Mouse (Mus musculus): ENCODE data around the gene Pfn1. TPM values are rescaled to one million over a fixed set of nuclear protein-coding genes. Genes with fewer than 3 reads are reported as not detected.

The Pfn1 gene
- polyA plus RNA-seq, 1 experiment from 2014 or later, result 672 TPM

- DNase-seq, result no peak
- ATAC-seq (ENCODE audit: low FRiP score, low TSS enrichment), result no peak
- Histone ChIP-seq H3K27ac (replicated peaks; ENCODE audit: low read depth, low read length) (no peak overlapping the region), H3K27me3 (ENCODE audit: control insufficient read depth, insufficient read depth, low read length) (no peaks in the 10 kb centered on the region), H3K36me3 (ENCODE audit: control insufficient read depth, insufficient read depth, low read length) (peaks cover 52% of the 10 kb centered on the region), H3K4me3 (replicated peaks; ENCODE audit: low read depth, low read length) (peak overlapping the region; percentile 70), H3K4me2 (ENCODE audit: low read length) (peak overlapping the region; percentile 100), H3K9me3 (ENCODE audit: control insufficient read depth, low read length) (no peaks in the 10 kb centered on the region), H3K4me1 (ENCODE audit: control insufficient read depth, insufficient read depth, low read length) (peaks cover 41% of the 10 kb centered on the region), H3K9ac (replicated peaks; ENCODE audit: low read length) (peak overlapping the region; percentile 7; the same call in 1 of the 2 replicates)
- 92% methylated on average over 4 of the region's 4 CpGs for WGBS
Measured at GRCm38 (mm10) chr11:70648512-70648911, 5.9 kb downstream of the Pfn1 start.

GRCm38 (mm10) chr11:70647716-70648420 is 6.6 kb downstream of the Pfn1 start:
- Histone ChIP-seq H3K27me3 (ENCODE audit: control insufficient read depth, insufficient read depth, low read length) (no peaks in the 10 kb centered on the region), H3K36me3 (ENCODE audit: control insufficient read depth, insufficient read depth, low read length) (peaks cover 51% of the 10 kb centered on the region), H3K4me3 (replicated peaks; ENCODE audit: low read depth, low read length) (peak overlapping the region; percentile 70), H3K9me3 (ENCODE audit: control insufficient read depth, low read length) (no peaks in the 10 kb centered on the region), H3K27ac (replicated peaks; ENCODE audit: low read depth, low read length) (peak overlapping the region; percentile 95), H3K4me1 (ENCODE audit: control insufficient read depth, insufficient read depth, low read length) (peaks cover 37% of the 10 kb centered on the region), H3K4me2 (ENCODE audit: low read length) (peak overlapping the region; percentile 100), H3K9ac (replicated peaks; ENCODE audit: low read length) (peak overlapping the region; percentile 80)
- DNase-seq (no peak), ATAC-seq (ENCODE audit: low FRiP score, low TSS enrichment) (peak; percentile 5; the same call in 1 of the 2 replicates)
- WGBS, result 4% methylated on average over 28 of the region's 28 CpGs

DNA sequence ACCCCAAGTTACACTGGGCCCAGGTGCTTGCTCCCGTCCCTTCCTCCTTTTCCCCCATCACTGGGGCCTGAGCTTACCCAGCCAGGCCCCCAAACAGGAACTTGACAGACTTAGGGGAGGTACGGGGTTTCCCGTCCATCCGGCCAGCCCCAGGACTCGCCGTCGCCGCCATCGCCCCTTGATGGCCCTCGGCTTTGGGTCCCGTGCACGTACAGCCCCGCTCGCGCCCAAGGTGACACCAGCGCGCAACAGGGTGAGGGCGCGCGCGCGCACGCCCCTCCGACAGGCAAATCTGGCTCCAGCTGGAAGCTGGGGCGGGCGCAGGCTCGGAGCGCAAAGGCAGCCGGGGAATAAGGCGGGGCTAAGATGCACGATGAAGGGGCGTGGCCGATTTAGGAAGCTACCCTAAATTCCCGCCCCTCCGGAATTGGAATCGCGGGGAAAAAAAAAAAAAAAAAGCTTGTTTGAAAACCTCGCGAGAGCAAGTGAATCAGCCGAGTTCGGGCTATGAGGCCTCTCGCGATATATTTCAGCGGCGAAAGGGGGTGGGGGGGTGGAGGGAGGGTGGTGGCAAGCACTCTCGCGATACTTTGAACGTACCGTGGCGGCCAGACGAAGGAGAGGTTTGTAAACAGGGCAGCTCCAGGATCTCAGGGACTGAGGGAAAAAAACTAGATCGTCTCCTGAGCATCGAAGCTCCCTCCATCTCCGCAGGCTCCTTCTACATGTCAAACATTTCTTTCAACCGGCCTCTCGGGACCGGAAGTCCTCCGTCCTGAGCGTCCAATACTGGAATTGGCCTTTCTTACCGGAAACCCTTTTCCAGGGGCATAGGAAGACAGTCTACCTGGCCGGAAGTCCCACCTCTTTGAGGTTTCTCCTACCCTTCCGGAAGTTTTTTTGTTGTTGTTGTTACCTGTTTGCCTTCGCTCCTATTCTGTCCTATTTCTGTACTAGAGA is 7.5 kb downstream of the Pfn1 start, which contains the start of the genes Rnf167 and Slc25a11:
TSS of gene Rnf167 (plus strand) at position 545 of the 960 bp plus-strand sequence.
TSS of gene Slc25a11 (minus strand) at position 789 of the 960 bp plus-strand sequence.
- H3K4me2 ChIP-seq (ENCODE audit: low read length), result peak within 1 kb of the TSS; percentile 100
- H3K36me3 ChIP-seq (ENCODE audit: control insufficient read depth, insufficient read depth, low read length), result peaks cover 45% of the 10 kb centered on the region
- peak within 1 kb of the TSS; percentile 95 for H3K27ac ChIP-seq (replicated peaks; ENCODE audit: low read depth, low read length)
- no peaks in the 10 kb centered on the region for H3K27me3 ChIP-seq (ENCODE audit: control insufficient read depth, insufficient read depth, low read length)
- peak within 1 kb of the TSS; percentile 70 for H3K4me3 ChIP-seq (replicated peaks; ENCODE audit: low read depth, low read length)
- DNase-seq (peak; percentile 100), ATAC-seq (ENCODE audit: low FRiP score, low TSS enrichment) (peak; percentile 92)
- H3K9ac ChIP-seq (replicated peaks; ENCODE audit: low read length), result peak within 1 kb of the TSS; percentile 91
- under 1% methylated on average over 63 of the region's 63 CpGs for WGBS
- no peaks in the 10 kb centered on the region for H3K9me3 ChIP-seq (ENCODE audit: control insufficient read depth, low read length)
- H3K4me1 ChIP-seq (ENCODE audit: control insufficient read depth, insufficient read depth, low read length), result peaks cover 28% of the 10 kb centered on the region

DNA sequence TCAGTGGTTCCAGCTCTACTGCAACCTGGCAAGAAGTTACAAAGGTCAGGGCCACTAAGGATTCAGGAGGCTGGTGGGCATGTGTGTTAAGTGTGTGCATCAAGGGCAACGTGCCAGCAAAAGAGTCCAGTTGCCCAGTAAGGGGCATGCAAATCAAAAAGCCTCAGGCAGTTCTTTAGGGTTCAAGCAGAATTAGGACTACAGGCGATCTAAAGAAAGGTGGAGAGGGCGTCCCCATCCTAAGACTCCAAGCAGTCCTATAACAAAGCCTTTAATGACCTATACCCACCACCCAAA is 8.2 kb downstream of the Pfn1 start:
- WGBS, result 13% methylated on average over 3 of the region's 3 CpGs
- H3K9ac ChIP-seq (replicated peaks; ENCODE audit: low read length), result peak overlapping the region; percentile 91
- H3K36me3 ChIP-seq (ENCODE audit: control insufficient read depth, insufficient read depth, low read length), result peaks cover 37% of the 10 kb centered on the region

DNA sequence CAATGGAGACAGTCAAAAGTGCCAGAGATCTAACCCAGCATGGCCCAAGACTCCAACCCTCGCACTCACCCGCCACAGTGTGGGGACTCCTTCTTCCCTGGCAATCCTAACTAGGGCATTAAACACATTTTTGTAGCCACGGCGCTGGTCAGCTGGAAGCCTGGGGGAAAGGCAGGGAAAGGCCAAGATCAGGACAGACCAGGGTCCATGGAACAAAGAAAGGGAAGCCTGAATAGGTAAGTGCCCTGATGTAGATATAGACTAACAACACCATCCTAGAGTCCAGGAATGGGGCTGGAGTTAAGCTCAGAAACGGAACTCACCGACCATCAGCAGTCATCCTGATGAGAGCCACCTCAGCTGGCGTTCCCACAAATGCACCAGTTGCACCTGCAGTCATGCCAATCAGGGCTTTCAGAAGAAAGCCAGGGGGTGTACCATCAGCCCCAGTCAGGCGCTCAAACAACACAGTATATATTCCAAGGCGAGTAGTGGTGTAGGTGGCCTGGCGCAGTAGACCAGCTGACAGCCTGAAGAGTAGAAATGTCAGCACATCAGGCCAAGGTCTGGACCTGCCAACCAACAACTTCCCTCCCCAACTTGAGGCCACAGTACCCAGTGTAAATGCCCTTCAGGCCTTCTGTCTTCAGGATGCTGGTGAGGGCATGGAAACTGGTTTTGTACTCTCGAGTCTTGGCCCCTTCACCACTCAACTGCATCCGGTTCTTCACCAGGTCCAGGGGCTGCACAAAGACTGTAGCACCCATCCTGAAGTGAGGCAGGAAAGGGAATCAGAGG is 8.8 kb downstream of the Pfn1 start:
- no peak for ATAC-seq (ENCODE audit: low FRiP score, low TSS enrichment)
- no peak for DNase-seq
- Histone ChIP-seq H3K27me3 (ENCODE audit: control insufficient read depth, insufficient read depth, low read length) (no peaks in the 10 kb centered on the region), H3K9me3 (ENCODE audit: control insufficient read depth, low read length) (no peaks in the 10 kb centered on the region), H3K4me1 (ENCODE audit: control insufficient read depth, insufficient read depth, low read length) (peaks cover 27% of the 10 kb centered on the region), H3K9ac (replicated peaks; ENCODE audit: low read length) (peak overlapping the region; percentile 91), H3K4me3 (replicated peaks; ENCODE audit: low read depth, low read length) (peak overlapping the region; percentile 70), H3K36me3 (ENCODE audit: control insufficient read depth, insufficient read depth, low read length) (peaks cover 32% of the 10 kb centered on the region), H3K4me2 (ENCODE audit: low read length) (peak overlapping the region; percentile 92), H3K27ac (replicated peaks; ENCODE audit: low read depth, low read length) (peak overlapping the region; percentile 95; the same call in 1 of the 2 replicates)
- WGBS, result 89% methylated on average over 12 of the region's 12 CpGs

More for the DNA sequence above, 8.2 kb downstream of the Pfn1 start:
- no peaks in the 10 kb centered on the region for H3K9me3 ChIP-seq (ENCODE audit: control insufficient read depth, low read length)
- ATAC-seq (ENCODE audit: low FRiP score, low TSS enrichment), result no peak
- H3K27ac ChIP-seq (replicated peaks; ENCODE audit: low read depth, low read length), result peak overlapping the region; percentile 95
- H3K4me2 ChIP-seq (ENCODE audit: low read length), result peak overlapping the region; percentile 92
- peak overlapping the region; percentile 70 for H3K4me3 ChIP-seq (replicated peaks; ENCODE audit: low read depth, low read length)
- H3K27me3 ChIP-seq (ENCODE audit: control insufficient read depth, insufficient read depth, low read length), result no peaks in the 10 kb centered on the region
- peaks cover 27% of the 10 kb centered on the region for H3K4me1 ChIP-seq (ENCODE audit: control insufficient read depth, insufficient read depth, low read length)
- DNase-seq, result peak; percentile 25

GRCm38 (mm10) chr11:70644564-70645103 is 9.8 kb downstream of the Pfn1 start:
- no peak overlapping the region for H3K4me3 ChIP-seq (replicated peaks; ENCODE audit: low read depth, low read length)
- H3K27ac ChIP-seq (replicated peaks; ENCODE audit: low read depth, low read length), result no peak overlapping the region
- no peak overlapping the region for H3K4me2 ChIP-seq (ENCODE audit: low read length)
- WGBS, result 95% methylated on average over 8 of the region's 8 CpGs
- ATAC-seq (ENCODE audit: low FRiP score, low TSS enrichment) (no peak), DNase-seq (no peak)
- no peak overlapping the region for H3K9ac ChIP-seq (replicated peaks; ENCODE audit: low read length)
- peaks cover 21% of the 10 kb centered on the region for H3K36me3 ChIP-seq (ENCODE audit: control insufficient read depth, insufficient read depth, low read length)
- H3K27me3 ChIP-seq (ENCODE audit: control insufficient read depth, insufficient read depth, low read length), result no peaks in the 10 kb centered on the region
- H3K4me1 ChIP-seq (ENCODE audit: control insufficient read depth, insufficient read depth, low read length), result peaks cover 27% of the 10 kb centered on the region
- H3K9me3 ChIP-seq (ENCODE audit: control insufficient read depth, low read length), result no peaks in the 10 kb centered on the region

GRCm38 (mm10) chr11:70643051-70643450 is 11.4 kb downstream of the Pfn1 start:
- DNase-seq, result no peak
- Histone ChIP-seq H3K27ac (replicated peaks; ENCODE audit: low read depth, low read length) (no peak overlapping the region), H3K36me3 (ENCODE audit: control insufficient read depth, insufficient read depth, low read length) (peaks cover 12% of the 10 kb centered on the region), H3K4me2 (ENCODE audit: low read length) (no peak overlapping the region), H3K9ac (replicated peaks; ENCODE audit: low read length) (no peak overlapping the region), H3K9me3 (ENCODE audit: control insufficient read depth, low read length) (no peaks in the 10 kb centered on the region), H3K4me3 (replicated peaks; ENCODE audit: low read depth, low read length) (no peak overlapping the region), H3K4me1 (ENCODE audit: control insufficient read depth, insufficient read depth, low read length) (peaks cover 15% of the 10 kb centered on the region), H3K27me3 (ENCODE audit: control insufficient read depth, insufficient read depth, low read length) (no peaks in the 10 kb centered on the region)
- ATAC-seq (ENCODE audit: low FRiP score, low TSS enrichment), result no peak
- 91% methylated on average over 6 of the region's 6 CpGs for WGBS

DNA sequence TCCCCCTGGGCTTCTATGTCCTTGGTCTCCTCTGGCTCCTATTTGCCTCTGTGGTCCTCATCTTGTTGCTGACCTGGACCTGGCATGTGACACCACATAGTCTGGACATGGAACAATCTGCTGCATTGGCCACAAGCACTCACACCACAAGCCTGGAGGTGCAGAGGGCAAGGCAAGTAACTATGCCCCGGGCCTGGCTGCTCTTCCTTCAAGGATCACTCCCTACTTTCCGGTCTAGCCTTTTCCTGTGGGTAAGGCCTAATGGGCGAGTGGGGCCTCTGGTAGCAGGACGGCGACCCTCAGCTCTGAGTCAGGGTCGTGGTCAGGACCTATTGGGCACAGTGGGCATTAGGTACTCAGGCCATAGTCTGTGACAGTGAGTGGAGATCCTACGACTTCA is 13.2 kb downstream of the Pfn1 start:
- no peak overlapping the region for H3K4me3 ChIP-seq (replicated peaks; ENCODE audit: low read depth, low read length)
- H3K27me3 ChIP-seq (ENCODE audit: control insufficient read depth, insufficient read depth, low read length), result no peaks in the 10 kb centered on the region
- ATAC-seq (ENCODE audit: low FRiP score, low TSS enrichment), result no peak
- H3K36me3 ChIP-seq (ENCODE audit: control insufficient read depth, insufficient read depth, low read length), result peaks cover 12% of the 10 kb centered on the region
- 87% methylated on average over 7 of the region's 7 CpGs for WGBS
- H3K9ac ChIP-seq (replicated peaks; ENCODE audit: low read length), result no peak overlapping the region
- no peak overlapping the region for H3K4me2 ChIP-seq (ENCODE audit: low read length)
- no peaks in the 10 kb centered on the region for H3K9me3 ChIP-seq (ENCODE audit: control insufficient read depth, low read length)
- DNase-seq, result no peak
- H3K4me1 ChIP-seq (ENCODE audit: control insufficient read depth, insufficient read depth, low read length), result peaks cover 11% of the 10 kb centered on the region
- H3K27ac ChIP-seq (replicated peaks; ENCODE audit: low read depth, low read length), result no peak overlapping the region

Measured in midbrain, embryonic 14.5 days (tissue).